Mouse (Mus musculus) Muller cell, postnatal 12 days (primary cell): Measurements from ENCODE around the gene Hivep1.

Experiments
- DNase-seq: peaks from one replicate; pipeline ENCODE4 v3.0.0-alpha.2; 2015; ENCODE audit errors: inconsistent ontology term

Hivep1 gene

DNA sequence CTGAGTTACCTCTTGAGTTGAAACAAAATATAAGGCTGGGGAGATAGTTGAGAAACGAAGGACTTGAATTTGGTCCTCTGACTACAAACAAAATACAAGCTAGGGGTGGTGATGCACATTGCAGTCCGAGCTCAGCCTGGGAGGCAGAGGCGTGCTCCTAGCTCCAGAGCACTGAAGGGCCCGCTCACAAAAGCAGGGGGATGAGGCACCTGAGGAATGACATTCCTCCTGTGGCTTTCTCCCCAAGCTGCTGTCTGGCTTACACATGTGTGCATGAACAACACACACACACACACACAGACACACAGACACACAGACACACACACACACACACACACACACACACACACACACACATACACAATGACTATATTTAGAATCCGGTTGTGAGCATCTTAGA lies 60.9 kb downstream of the Hivep1 start:
- DNase-seq, result no peak

DNA sequence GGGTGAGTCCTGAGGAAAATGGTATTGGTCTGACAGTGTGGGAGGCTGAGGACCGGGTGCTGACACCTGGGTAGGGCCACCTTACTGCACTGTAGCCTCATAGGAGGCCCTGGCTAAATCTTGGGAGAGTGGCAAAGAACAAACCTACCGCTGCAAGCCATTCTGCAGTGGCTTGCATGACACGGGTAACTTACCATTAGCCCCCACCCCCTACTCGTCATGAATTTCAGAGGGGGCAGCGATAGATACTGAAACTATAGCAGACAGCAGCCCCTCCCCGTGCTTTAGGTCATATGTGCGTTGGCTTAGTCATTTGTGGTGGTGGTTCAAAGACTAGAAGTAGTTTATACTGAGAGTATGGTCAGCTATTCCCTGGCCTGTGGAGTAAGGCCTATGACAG lies 61.8 kb downstream of the Hivep1 start:
- DNase-seq, result no peak

DNA sequence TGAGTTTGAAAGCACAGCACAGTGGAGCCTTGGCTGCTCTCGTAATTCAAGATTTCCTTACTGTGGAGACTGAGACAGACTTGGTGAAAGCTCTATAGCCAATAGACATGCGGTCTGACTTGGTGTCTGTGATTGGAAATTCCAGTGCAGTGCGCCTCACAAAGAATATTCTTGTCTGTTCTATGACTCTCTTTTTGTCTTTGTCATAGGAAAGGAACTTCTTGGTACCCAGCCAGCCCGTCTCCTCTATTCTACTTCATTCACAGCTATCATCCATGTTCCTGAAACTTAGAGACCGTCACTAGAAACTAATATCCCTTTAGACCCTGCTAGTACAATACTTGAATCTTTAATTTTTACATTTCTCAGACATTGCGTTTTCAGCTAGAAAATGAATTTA lies 64.5 kb downstream of the Hivep1 start:
- peak; percentile 83 for DNase-seq

DNA sequence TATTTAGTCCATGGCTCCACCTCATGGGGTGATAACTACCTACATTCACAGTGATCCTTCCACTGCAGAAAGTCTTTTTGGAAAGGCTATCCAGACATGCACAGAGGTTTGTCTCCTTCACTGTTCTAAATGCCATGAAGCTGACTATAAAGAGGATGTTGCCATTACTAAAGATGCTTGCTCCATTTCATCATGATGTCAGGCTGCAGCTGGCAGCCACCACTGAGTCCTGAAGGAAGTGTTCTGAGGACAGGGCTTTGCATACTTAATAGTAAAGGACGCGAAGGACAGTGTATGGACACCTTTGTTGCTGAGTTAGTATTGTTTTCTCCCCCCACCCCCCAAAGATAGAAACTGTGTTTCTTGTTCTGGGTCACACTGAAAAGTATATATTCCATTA lies 67.2 kb downstream of the Hivep1 start:
- no peak for DNase-seq

DNA sequence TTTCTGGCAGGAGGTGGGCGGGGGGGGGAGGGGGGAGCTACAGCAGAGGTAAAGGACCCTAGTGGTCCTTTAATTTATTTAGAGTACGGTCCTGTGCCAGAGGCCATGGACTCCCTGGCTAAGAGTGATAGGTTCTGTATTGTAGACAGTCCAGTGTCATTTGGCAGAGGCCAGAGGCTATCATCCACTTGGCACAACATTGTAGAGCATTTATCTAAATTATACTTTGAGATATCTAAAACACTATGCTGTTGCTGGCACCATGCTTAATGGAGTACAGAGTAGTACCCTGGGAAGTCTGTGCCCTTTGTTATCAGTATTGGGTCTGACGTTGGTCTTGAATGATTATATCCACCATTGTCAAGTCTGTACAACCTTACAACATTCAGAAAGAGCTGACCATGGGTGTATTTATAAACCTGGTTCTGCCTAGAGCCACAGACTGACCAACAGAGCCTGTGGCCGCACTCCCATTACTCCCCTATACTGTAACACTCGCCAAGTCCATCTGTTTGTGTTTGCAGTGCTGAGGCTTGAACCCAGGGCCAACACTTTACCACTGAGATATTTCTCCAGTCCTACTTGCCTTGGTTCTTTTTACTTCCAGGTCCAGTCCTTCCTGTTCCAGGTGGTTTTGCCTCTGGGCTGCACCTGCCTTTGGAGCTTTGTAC lies 69.4 kb downstream of the Hivep1 start:
- DNase-seq, result no peak

DNA sequence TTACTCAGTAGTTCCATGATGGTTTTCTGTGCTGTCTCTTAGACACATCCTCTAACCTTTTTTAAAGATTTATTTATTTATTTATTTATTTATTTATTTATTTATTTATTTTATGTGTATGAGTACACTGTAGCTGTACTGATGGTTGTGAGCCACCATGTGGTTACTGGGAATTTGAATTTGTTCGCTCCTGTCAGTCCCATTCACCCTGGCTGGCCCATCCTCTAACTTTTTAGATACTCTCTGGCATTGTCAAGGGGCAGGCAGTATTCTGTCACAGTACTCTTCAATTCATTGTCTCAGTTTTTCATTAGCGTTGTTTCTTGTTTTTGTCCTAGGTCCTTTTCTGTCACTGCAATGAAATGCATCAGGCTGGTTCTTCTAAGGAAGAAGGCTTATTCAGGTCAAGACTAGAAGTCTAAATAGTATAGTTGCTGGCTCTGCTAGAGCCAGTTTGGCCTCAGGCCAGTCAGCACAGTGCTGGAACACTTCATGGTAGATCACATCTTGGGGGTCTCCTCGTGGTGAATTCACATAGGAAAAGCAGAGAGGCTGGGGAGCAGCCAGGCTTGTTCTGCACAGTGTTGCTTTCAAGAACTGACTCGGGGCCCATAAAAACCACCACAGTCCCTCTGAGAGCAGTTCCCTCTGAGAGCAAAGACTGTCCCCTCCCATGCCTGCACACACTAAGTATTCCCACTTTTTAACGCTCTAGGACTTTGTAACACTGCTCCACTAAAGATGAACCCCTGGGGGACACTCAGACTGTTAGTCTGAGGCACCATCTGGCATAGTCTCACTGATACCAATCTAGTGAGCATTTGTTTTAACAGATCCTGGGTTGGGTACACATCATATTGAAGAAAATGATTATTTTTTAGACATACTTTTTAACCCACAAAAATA lies 70.2 kb downstream of the Hivep1 start:
- no peak for DNase-seq

DNA sequence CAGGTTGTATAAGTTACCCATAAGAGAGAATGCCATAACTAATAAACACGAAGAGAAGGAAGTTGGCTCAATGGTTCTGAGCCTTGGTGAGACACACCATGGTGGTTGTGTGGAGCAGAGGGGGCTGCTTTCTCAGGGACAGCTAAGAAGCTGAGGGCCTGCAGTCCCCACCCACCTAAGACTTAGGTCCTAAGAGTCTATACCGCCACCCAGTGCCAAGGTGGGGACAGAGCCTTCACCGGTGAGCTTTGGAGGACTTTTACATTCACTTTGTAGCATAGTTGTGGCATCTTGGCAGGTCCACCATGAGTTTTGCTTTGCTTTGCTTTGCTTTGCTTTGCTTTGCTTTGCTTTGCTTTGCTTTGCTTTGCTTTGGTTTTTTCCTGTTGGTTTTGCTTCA lies 92.8 kb downstream of the Hivep1 start:
- DNase-seq, result no peak

DNA sequence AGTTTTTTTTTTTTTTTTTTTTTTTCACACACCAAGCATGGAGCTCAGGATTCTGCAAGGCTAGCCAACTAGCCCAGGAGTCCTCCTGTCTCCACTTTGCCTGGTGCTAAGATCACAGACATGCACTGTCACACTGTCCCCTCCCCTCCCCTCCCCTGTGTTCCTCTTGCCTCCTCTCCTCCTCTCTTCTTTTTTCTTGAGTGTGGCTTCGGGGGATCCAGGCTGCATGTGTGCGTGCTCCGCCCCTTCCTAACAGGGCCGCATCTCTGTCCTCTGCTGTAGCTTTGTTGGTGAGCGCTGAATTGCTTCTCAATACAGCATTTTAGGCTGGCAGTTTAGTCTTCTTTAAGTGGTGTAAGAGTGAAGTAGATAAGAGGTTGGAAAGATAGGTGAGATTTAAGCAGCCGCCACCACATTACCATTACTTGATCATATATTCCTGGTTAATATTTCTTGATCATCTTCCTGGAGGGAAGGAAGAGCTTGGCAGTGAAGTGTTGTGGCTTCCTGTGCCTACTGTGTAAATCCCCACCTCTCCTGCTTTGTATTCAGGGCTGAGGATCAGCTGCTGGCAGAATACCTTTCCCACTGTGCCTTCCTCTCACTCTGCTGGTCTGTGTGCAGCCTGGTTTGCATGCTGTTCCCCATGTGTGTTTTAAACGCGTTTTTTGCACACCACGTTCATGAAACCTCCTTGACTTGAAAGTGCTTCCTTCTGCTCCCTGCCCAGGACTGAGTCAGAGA lies 97.7 kb downstream of the Hivep1 start:
- peak; percentile 26 for DNase-seq

DNA sequence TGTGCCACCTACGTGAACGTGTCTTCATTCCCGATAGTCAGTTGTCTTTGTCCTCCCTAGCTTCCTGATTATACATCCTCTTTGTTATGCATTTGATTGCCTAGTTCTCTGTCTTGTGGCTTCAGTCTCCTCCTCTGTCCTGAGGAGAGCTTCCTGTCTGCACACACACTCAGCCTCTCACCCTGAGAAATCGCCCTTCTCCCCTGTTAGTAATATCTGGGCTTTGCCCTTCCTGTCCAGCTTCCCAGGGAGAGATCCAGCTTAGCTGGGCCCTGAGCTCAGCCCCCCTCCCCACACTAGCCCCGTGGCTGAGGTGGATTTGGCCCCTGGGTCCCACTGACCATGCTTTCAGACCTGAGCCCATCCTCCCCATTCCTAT lies 98.2 kb downstream of the Hivep1 start:
- peak; percentile 7 for DNase-seq

DNA sequence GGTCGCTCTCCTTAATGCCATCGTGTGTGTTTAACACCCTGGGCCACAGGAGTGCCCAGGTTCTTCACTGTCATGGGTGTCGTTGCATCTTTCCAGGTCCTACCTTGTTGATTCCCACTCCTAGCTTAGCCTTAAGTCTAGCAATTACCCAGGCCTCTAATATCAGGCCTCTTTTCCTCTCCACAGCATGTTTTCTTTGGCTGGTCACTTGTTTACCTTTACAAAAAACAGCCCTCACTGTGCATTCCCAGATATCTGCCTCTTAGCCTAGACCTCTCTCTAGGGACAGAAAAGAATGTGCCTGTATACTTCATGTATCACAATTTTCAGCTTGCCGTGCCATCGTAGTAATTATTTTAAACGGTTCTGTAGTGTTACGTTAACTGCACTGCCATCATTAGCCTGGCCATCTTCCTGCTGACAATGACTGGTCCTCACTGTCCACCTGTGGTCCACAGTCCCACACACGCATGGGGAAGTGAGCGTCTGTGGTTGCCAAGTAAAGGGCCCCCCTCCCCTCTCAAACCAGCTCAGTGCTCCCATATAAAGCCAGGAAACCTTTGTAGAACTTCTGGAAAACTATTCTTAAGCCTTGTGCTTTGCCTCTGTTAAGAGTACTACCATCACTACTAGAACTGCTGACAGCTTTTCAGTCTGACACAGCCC lies 98.8 kb downstream of the Hivep1 start:
- DNase-seq, result no peak

DNA sequence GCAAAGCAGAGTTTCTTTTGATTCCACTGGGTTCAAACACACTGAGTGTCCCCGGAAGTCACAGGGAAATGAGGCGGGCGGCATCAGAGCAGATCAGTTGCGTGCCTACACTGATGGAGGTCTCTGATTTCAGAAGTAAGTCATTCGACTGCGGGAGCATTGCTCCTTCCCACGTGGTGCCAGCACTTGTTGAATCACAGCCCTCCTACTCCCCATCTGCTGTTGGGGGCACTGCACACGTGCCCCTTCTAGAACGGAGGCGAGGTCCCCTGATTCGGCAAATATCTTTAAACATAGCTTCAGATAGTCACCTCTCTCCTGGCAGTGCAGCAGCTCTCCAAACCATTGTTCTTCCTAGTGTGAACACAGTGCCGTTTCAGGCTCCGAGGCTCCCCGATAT lies 106.4 kb downstream of the Hivep1 start:
- no peak for DNase-seq

DNA sequence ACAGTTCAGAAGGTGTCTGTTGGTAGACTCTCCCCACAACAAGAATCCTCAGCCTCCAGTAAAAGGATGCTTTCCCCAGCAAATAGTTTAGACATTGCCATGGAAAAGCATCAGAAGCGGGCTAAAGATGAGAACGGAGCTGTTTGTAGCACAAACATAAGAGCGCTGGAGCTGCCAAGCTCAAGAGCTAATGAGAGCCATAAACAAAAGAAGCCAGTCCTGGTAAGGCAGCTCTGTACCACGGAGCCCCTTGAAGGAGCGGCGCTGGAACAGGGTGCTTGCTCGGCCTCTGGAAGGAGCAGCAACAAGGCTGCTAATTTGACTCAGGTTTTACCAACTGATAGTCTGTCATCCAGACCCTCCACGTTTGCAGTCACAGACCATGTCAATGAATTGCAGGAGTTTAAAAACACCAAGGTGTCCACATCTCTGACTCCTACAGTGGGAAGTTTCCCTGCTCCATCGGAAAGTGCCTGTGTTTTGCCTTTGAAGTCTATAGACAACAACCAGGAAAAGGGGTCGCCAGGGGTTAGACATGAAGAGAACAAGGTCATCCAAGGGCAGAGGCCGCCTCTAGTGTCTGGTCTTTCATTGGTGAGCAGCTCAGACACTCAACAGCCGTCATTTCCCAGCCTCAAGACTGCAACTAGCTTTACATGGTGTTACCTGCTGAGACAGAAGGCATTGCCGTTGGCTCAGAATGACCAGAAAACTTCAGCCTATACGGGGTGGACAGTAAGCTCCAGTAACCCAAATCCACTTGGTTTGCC lies 107.8 kb downstream of the Hivep1 start:
- no peak for DNase-seq

DNA sequence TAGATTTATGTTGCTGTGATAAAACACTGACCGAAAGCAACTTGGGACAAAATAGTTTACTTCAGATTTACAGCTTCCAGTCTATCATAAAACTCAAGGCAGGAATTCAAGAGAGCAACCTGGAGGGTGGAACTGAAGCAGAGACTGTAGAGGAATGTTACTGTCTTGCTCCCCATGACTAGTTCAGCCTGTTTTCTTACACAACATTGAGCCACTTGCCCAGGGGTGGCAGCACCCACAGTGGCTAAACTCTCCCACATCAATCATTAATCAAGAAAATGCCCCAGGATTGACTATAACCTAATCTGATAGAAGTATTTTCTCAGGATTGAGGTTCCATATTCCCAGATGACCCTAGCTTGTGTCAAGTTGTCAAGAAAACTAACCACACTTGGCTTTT lies 119.0 kb downstream of the Hivep1 start:
- DNase-seq, result no peak

DNA sequence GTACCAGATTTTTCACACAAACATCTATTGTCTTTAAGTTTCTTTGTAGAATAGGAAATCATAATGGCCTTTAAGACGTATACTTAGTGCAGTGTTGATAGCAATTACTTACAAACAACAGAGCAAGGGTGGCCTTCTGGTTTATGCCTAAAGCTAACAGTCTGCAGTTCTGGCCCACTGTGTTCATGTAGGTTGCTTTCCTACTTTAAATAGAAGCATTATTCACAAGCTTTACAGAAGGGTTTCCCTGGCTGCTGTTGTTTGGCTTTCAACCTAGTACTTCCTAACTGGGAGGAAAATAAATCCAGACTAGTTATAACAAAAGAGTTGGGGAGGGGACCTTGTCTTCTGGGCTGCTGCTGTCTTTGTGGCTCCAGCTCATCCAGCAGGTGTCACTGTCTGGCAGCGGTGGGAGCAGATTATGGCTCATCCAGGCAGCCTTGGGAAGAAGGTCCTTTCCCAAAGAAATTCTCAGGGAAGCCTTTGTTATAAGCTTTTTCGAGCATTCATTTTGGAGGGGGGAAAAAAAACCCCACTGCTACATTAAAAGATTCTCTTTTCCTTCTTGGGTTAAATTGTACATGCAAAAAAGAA lies 123.1 kb downstream of the Hivep1 start:
- peak; percentile 43 for DNase-seq

DNA sequence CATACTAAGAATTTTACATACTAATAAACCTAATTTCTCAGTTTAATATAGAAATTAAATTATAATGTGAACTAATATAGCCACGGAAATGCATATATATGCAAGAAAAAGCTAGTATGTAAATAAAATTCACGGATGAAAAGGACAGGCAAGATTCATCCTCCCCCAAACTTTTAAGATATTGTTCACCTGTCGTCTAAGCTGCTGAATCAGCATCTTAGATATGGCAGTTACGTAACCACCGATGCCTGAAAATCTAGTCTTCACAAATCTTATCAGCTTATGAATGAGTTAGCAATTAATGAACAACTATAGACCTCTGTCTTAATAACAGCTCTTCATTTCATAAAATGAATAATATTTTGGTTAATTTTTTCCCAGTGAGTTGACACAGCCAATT lies 130.8 kb downstream of the Hivep1 start:
- DNase-seq, result no peak

DNA sequence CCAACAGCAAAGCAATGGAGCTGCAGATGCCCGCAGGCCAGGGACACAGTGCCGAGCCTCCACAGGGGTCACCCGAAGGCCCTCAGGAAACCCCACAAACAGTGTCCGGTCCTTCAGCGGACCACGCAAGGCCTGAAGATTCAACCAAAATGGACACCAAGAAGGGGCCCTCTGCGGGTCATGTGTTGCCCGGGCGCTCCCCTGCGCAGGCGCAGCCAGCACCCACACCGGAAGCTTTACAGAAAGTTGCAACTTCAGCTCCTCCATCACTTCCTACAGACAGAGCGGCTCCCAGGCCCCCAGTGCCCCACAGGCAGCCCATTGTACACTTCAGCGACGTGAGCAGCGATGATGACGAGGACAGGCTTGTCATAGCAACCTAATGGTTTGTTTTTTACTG lies 132.3 kb downstream of the Hivep1 start:
- no peak for DNase-seq

DNA sequence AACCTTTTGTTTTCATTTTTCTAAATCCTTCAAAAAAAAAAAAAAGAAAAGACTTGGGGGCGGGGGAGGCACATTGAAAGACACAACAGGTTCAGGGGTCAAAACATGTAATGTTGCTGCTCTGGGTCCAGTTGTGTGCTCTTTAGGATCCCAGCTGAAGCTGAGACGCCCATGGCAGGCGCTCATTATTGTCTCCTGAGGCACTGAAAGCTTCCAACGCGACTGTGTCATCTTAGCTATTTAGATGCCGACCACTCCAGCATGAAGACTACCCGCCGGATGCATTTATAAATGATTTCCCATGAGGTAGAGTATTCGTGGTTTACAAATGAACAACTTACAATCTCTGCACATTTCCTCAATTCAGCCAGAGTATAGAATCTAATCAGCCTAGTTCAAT lies 141.2 kb downstream of the Hivep1 start:
- DNase-seq, result no peak

DNA sequence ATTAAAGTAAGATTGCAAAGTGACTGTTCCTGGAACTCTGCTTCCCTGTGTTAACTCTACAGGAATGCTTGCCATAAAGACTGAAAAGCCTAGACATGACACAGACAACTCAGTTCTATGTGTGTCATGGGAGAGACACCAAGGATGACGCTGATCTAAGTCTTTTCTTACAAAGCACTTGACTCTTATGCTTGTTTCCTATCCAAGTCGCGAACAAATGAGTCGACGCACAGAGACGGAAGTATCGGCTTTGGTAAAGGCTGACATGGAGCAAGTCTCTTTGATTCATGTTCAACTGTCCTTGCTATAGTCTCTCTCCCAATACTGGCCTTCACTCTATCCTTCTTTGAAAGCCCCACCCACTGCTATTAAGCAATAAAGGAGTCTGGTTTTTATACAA lies 143.8 kb downstream of the Hivep1 start:
- DNase-seq, result no peak

DNA sequence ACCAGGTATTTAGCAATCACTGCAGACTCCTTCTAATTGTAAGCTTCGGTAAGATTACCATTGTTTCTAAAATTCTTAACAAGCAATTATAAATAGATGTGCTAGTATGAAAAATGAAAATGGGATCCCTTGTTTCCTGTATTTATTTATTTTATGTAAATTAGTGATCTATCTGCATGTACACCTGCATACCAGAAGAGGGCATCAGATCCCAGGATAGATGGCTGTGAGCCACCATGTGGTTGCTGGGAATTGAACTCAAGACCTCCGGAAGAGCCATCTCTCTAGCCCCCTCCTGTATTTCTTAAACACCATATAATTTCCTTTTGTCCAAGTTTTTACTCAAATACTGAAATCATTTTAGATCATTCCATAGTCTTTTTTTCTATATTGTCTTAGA lies 145.8 kb downstream of the Hivep1 start:
- DNase-seq, result no peak

DNA sequence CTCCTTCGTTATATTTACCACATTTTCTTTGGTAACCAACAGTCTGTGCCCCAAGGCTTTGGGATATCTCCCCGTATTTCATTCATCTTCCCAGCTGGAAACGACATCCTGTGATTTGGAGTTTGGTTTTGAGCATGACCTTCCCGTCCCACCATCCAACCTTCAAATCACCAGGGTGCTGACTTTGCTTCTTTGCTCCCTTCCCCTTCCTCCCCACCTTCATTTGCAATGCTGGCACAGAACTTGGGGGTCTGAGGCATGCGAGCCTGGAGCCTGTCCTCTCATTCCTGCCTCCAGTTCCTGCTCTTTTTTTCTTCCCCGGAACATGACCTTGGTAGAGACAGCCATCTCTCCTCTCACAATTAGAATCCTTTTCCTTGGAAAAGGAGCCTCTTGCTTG lies 161.7 kb downstream of the Hivep1 start:
- DNase-seq, result no peak

DNA sequence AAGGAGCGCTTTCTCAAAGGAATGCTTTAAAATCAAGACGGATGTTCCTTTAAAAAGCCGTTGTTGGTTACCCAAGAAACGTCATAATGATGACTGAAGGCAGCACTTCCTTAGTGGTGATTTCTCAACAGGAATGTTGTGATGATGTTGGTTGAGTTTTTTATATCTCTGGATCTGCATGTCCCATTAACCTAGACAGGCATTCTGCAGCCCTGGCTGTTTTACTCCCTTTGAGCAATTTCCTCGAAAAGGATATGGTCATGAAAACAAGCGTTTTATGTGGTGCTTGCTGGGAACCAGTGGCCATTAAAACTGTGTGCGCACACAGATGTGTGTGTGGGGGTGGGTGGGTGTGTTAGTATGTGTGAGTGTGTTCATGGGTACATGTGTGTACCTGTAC lies 170.6 kb downstream of the Hivep1 start:
- DNase-seq, result no peak
